In the genomic region with DNA sequence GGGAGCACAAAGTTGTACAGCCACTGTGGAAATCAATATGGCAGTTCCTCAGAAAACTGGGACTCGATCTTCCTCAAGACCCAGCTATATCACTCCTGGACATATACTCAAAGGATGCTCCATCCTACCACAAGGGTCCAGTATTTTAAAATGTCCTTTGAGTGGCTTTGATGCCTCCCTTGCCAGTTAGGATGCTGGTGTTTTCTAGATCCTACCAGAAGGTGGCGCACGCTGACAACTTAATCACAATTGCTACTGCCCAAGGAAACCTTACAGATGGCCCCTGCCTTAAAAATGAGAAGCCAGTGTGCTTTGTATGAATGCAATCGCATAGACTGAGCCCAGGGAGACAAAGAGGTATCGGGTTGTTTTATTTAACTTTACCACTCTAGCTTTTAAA, we compare ENCODE assay signal across 9 mouse cellular contexts. TPM values are rescaled to one million over a fixed set of nuclear protein-coding genes. Genes with fewer than 3 reads are reported as not detected.
A peak's percentile ranks its signal among the peaks of the same experiment; 100 is the strongest.
DNase-seq lines count a peak whose midpoint lies in the region; ATAC-seq lines count a peak whose summit lies in the region.
"Had no signal": no experiment of that assay in that cellular context is flagged by ENCODE, and none has a peak within 500 bp of the region (broad histone marks: within the 10 kb centered on the region; RNA-seq: fewer than 3 reads in every experiment).

No protein-coding gene starts in this region.

- no peak overlapping the region for H3K4me2 ChIP-seq in forebrain, embryonic 14.5 days (ENCODE audit: low read length)
- H3K4me2 ChIP-seq: limb, embryonic 12.5 days had no signal

- no peaks in the 10 kb centered on the region for H3K27me3 ChIP-seq in forebrain, embryonic 14.5 days (replicated peaks; ENCODE audit: control insufficient read depth, insufficient read depth, low read length)
- H3K27me3 ChIP-seq: limb, embryonic 12.5 days had no signal

- no peak overlapping the region for H3K27ac ChIP-seq in forebrain, embryonic 14.5 days (ENCODE audit: low read depth, low read length)
- H3K27ac ChIP-seq: limb, embryonic 12.5 days had no signal

- H3K9ac ChIP-seq in forebrain, embryonic 14.5 days (ENCODE audit: low read length) = peak overlapping the region; percentile 25; the same call in 1 of the 2 replicates
- H3K9ac ChIP-seq: limb, embryonic 12.5 days had no signal

- H3K4me3 ChIP-seq in forebrain, embryonic 14.5 days (ENCODE audit: low read depth, low read length) = no peak overlapping the region
- H3K4me3 ChIP-seq: limb, embryonic 12.5 days had no signal

- no peaks in the 10 kb centered on the region for H3K4me1 ChIP-seq in forebrain, embryonic 14.5 days (ENCODE audit: control insufficient read depth, insufficient read depth, low read length)
- H3K4me1 ChIP-seq: limb, embryonic 12.5 days had no signal

- peak; percentile 60 for ATAC-seq in cerebellum, adult (ENCODE audit: insufficient number of reproducible peaks, low FRiP score, low TSS enrichment)
- peak; percentile 78 for ATAC-seq in forebrain, embryonic 14.5 days
- ATAC-seq in hematopoietic stem cell, adult 5-6 weeks (replicated peaks in 1 of 2; ENCODE audit: insufficient read depth in 1 of 2, low FRiP score in 2 of 2, low TSS enrichment in 1 of 2, low read depth in 1 of 2, poor library complexity in 2 of 2, severe bottlenecking in 2 of 2) = peak; percentile 80 to 88

- DNase-seq in MN1 (ENCODE audit: low spot score) = peak; percentile 93
- DNase-seq in forebrain, embryonic 14.5 days (ENCODE audit: low spot score) = peak; percentile 91
- peak; percentile 75 for DNase-seq in layer of hippocampus, adult 9-11 months
- peak; percentile 55 to 80 for DNase-seq in lung, postnatal 4 days
- DNase-seq in right cerebral cortex, adult 2 months (ENCODE audit: low spot score in 2 of 2) = peak; percentile 87 to 90
- DNase-seq in urinary bladder, postnatal 14 days (ENCODE audit: low spot score) = peak; percentile 74

- no peaks in the 10 kb centered on the region for H3K9me3 ChIP-seq in forebrain, embryonic 14.5 days (replicated peaks; ENCODE audit: control insufficient read depth, low read length)
- H3K9me3 ChIP-seq: limb, embryonic 12.5 days had no signal

- peaks cover 23% of the 10 kb centered on the region for H3K36me3 ChIP-seq in forebrain, embryonic 14.5 days (ENCODE audit: control insufficient read depth, insufficient read depth, low read length)

- WGBS in forebrain, embryonic 14.5 days = 13% methylated on average over 5 of the region's 5 CpGs

RNA-seq across cellular contexts. Expression of a gene that starts 15.7 kb away (rescaled TPM):
- 156 and 168 TPM in 2 replicates for polyA plus RNA-seq in forebrain, embryonic 14.5 days (2014; fragmentation: Nextera tagmentation; extraction: Ambion mirVana)
- 33.1 and 60.2 TPM in 2 replicates for total RNA-seq in hematopoietic stem cell, adult 5-6 weeks (2017)
